Mouse (Mus musculus) thymus, adult 2 months (tissue): ENCODE measurements around the gene Bet1.

Experiments used
- CTCF ChIP-seq: fragments of 200-500 bp; IDR thresholded peaks from 2 replicates; pipeline ENCODE4 v1.5.1; 2012; ENCODE audit warnings: mild to moderate bottlenecking, control low read depth, low read length, moderate library complexity, borderline replicate concordance; ENCODE audit not compliant: control insufficient read depth, poor library complexity, insufficient read depth; ENCODE audit errors: extremely low read depth
- POLR2A ChIP-seq: fragments of 200-500 bp; IDR thresholded peaks from 2 replicates; pipeline ENCODE4 v1.6.1; 2012; ENCODE audit warnings: mild to moderate bottlenecking, low read length, control low read depth, moderate library complexity; ENCODE audit not compliant: control insufficient read depth, poor library complexity, insufficient read depth; ENCODE audit errors: extremely low read depth

DNA sequence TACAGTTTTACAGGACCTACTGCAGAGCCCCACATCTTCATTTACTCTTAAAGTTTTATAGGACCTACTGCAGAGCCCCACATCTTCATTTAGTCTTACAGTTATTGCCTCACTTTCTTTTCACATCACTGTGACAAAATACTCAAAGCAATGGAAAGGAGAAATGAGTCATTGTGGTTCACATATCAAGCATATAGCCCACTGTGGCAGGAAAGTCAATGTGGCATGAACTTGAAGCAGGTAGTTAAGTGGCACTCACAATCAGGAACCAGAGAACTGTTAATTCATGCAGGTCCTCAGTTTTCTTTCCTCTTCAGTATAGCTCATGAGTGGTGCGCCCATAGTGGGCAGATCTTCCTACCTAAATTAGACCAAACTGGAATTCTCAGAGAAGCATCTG, 39.6 kb downstream of the Bet1 start:
- TF ChIP-seq POLR2A (no peak), CTCF (no peak)
